Mouse (Mus musculus) megakaryocyte progenitor cell, adult 5-6 weeks (primary cell): ENCODE data around the gene Ttc39a. TPM values are rescaled to one million over a fixed set of nuclear protein-coding genes. Genes with fewer than 3 reads are reported as not detected.
"Not testable (repeated sequence)": the region's sequence is repeated elsewhere in the genome, so short reads cannot be mapped to it uniquely, and the experiment has no call there.

Experiments
- ATAC-seq: replicated peaks from 2 replicates; pipeline ENCODE4 v1.8.0; 2016; ENCODE audit warnings: mild to moderate bottlenecking, moderate TSS enrichment, inconsistent platforms; ENCODE audit not compliant: poor library complexity
- total RNA-seq, 2 experiments: library from RNA; stranded (forward) in 1 of 2; stranded (reverse) in 1 of 2; fragments of 157-497, 149-512 nt in 1 of 2; fragments of 200-1000 nt in 1 of 2; gene quantifications; 2 replicates each; pipeline versions ENCODE4 v1.2.3 to v1.2.4; 2015 to 2017

Ttc39a gene
- total RNA-seq (2015) (0.64 and 1.2 TPM in 2 replicates), total RNA-seq (2017) (0.98 and 4.0 TPM in 2 replicates)

DNA sequence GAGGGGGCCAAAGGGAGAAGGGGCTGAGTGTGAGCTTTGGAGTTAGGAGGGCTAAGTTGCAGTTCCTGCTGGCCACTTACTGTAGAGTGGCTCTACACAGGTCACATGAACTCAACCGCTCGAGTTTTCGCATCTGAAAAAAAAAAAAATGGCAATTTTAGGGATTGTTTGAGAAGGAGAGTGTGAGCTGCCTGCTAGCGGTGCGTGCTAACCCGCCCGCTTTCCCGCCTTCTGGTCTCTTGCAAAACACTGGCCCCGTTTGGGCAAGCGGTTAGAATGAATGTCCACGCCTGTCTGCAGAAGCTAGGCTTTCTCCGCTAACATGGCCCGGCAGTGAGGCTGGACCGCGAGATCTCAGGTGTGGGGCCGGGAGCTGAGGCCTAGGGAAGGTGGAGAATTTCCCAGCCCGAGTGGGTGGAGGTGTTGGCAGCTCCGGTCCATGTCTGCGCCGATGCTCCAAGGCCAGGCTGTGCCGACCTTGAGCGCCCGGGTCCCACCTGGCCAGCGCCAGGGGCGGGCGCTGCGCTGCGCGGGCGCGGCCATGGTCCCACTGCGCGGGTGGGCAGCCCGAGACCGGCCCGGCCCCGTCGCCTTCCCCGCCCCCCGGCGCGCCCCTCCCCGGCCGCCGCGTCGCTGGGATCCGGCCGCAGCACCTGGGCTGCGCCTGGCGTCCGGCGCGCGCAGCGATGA lies at the start of gene Ttc39a:
Gene Ttc39a, plus strand, starts transcription at position 138 of the 690 bp plus-strand sequence.
- peak; percentile 23 for ATAC-seq

DNA sequence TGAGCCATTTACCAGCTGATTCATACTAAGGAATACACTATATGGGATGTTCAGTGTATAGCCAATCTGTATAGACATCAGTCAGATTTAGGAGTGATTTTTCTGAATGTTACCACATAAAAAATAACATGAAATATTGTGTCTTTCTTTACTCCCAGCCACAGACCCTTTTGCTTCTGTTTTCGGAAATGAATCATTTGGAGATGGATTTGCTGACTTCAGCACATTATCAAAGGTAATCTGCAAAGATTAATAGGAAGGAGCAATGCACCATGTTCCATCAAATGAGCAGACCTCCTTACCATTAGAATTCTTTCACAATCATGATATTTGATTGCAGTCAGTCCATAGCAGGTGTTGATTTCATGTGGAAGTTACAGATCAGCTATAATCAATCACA lies 28.3 kb upstream of the Ttc39a start:
- no peak for ATAC-seq

DNA sequence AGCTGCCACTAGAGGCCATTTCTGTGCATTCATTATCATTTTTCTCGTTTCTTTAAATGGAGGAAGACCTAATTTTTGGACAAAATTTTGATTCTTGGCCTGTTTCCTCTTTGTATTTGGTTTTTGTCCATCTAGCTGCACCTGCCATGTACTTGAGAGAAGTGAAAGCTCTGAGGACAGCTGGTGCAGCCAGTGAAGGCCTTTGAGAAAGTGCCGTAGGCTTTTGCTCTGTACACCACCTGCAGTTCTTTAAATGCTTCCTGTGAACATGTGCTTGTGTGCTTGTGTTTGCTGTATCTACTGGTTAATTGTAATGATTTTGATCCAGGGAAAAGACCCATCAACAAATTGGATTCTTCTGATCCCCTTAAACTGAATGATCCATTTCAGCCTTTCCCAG lies 24.0 kb upstream of the Ttc39a start:
- no peak for ATAC-seq

DNA sequence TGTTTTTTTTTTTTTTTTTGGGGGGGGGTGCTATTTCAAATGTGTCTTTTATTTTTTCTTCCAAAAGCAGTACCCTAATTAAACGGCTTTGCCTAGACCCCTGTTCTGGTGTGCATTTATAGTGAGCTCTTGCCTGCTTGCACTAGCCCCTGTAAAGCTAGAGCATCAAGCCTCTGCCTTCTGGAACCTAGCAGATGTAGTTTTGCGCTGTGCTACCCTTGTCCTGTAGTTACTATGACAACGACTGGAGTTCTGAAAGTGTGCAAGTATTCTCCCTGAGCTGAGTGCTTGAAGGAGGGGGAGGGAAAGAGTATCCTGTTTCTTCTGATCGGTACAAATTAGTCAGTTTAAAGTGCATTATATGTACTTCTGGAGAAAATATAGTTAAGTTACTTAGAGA lies 20.8 kb upstream of the Ttc39a start:
- no peak for ATAC-seq

DNA sequence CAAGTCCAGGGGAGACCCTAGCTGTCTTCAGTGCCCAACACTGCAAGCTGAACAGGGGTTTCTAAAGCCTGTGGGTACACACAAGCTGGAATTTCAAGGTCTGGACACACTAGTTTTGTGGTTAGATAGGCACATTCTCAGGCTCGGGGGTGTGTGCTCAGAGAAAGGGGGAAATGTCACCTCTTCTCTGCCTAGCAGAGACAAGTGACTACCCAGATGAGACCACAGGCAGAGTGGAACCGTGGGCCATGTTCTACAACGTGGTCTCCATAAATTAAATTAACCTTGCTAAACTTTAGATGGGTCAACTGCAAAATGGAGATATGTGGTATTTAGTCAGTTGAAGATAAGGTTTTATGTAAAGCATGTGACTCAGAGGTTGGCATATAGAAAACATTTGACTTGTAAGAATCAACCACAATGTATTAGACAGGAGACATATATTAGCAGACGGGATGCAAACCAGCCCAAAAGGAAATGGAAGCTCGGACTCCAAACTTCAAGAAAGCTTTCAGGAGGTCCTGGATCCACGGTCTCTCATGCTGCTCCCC lies 13.1 kb upstream of the Ttc39a start:
- ATAC-seq = peak; percentile 38

DNA sequence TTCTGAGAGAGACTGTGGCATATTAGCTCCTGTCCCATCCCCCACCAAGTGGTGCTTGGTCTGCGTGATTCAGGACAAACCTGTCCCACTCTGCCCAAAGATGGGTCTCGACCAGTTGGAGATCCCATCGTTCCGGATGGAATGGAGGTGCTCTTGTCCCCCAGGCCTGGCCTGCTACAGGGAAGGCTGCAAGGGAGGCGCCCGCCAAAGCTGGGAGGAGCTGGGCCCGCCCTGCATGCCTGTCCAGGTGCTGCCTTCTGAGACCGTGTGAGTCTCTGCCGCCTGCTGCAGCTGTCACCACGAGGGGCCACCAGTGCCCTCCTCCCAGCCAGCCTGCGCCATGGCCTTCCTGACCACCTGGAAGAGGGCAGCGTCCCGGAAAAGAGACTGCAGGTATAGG lies 12.5 kb upstream of the Ttc39a start:
- ATAC-seq = peak; percentile 73

DNA sequence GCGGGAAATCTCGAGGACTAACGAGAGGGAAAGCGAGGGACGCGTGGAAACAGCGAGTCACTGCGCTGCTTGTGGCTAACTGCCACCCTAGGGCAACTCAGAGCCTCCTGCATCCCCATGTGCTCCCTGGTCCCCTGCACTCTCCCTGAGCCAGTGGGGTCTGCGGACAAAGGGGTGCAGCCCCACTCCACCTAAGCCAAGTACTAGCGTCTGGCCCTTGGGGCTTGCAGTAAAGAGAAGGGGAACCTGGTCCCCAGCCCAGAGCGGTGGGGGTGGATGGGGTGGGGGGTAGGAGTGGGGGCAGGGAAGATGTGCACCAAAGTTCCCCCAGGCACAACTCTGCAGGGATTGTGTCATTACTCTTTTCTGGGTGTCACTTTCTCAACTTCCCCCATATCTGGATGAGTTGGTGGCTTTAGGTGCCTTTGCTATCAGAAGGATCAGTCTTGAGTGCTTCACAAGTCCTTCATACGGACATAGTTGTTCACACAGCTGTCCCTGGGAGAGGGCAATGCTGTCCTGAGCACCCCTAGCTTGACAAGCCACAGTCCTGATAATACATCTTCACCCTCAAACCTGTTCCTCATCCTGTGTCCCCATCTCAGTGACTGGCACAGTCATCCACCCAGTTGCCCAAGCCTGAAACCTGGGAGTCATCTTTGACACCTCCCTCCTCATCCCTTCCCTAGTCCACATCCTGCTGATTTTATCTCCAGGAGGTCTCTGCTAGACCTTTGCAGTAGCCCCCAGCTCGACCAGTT lies 11.9 kb upstream of the Ttc39a start:
- peak; percentile 21 for ATAC-seq

DNA sequence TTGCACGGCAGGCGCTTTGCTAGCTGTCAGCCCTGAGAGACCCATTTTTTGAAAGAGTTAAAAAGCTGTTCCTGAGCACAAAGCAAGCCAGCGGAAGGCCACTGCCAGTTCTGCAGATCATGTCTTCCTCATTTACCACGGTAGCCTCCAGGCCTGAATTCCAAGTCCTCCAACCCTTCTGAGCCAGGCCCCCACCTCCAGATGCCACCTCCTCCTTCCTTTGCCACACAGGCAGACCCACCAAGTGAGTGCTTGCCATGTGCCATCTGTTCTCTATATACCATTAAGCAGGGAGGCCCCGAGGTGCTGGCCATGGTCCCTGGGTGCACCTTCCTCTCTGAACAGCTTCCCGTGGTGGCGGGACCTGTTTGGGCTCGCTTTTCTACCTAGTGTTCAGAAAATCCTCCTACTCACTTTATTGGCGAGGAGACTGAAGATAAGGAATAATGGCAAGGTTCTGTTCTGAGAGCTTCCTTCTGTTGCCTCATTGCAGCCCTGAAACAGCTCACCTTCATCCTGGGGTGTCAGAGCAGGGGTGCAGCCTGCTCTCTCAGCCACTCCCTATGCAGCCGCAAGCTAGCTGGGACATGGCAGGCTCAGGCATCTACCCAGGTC lies 6.0 kb upstream of the Ttc39a start:
- no peak for ATAC-seq

DNA sequence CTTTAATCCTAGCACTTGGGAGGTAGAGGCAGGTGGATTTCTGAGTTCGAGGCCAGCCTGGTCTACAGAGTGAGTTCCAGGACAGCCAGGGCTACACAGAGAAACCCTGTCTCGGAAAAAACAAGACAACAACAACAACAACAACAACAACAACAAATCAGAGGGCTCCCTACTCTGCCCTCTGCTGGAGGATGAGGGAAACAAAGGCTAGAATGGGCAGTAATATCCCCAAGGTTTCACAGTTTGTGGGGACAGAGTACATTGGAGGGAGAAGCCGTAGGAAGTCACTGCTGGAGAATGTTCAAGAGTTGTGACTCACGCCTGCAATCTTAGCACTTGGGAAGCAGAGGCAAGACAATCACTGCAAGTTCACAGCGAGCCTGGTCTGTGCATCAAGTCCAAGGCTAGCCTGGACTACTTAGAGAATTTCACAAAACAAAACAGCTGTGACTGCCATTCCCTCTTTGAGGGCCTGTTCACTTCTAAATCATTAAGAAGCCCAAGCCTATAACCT lies 5.2 kb upstream of the Ttc39a start:
- no peak for ATAC-seq

DNA sequence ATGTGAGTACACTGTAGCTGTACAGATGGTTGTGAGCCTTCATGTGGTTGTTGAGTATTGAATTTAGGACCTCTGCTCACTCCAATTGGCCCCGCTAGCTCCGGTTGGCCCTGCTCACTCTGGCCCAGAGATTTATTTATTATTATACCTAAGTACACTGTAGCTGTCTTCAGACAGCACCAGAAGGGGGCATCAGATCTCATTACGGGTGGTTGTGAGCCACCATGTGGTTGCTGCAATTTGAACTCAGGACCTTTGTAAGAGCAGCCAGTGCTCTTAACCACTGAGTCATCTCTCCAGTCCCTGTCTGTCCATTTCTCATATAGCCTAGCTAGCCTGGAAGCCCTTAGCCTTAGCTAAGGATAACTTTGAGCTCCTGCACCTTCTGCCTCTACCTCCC lies 1.5 kb upstream of the Ttc39a start:
- ATAC-seq = not testable (repeated sequence)

DNA sequence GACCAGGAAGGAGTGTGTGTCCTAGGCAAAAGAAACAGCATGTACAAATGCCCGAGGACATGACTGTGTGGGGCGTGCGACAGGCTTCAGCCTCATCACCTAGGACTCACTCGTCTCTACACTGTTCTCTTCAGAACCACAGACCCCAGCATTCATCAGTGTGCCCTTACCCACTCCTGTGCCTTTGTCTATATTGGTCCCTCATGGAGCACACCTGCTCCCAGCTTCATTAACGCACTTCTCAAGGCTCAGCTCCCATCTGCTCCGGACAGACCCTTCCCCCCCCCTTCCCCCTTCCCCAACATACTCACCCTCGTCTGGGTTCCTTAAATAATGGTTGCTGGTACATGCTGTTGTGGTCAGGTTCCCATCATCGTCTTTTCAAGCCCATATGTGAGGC lies 1.0 kb upstream of the Ttc39a start:
- no peak for ATAC-seq

DNA sequence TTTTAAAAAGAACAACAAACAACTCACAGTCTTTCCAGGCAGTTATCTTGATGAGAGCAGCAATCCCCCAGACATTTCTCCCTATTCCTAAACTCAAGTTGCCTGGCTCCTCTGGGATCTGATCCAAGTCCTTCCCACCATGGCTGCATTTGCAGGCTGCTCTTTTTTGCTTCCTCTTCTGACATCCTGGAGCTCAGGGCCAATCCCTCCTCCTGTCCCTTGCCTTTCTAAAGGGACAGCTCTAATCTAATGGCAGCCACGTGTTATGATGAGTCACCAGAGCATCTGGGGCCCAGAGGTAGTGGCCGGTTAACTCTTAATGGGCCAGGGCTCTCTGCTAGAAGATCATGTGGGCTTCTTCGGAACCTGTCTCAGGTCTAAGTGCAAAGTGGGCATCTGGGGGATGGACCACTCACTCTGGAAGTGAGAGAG lies 353 bp upstream of the Ttc39a start:
- ATAC-seq = peak; percentile 75

DNA sequence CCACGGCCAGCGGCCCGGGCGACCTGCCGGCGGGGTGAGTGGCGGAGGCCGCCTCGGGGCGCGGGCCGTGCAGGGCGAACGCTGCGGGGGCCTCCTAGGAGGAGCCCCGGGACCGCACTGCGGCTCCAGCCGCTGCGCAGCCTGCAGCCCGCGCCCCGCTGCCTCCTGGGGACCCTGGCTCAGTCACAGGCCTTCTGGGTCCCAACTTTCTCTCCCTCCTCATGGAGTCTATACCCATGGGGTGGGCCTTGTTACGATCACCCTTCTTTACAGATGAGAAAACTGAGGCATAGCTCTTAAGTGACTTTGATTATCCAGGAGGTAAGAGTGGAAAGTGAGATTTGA lies 725 bp downstream of the Ttc39a start:
- ATAC-seq = no peak

DNA sequence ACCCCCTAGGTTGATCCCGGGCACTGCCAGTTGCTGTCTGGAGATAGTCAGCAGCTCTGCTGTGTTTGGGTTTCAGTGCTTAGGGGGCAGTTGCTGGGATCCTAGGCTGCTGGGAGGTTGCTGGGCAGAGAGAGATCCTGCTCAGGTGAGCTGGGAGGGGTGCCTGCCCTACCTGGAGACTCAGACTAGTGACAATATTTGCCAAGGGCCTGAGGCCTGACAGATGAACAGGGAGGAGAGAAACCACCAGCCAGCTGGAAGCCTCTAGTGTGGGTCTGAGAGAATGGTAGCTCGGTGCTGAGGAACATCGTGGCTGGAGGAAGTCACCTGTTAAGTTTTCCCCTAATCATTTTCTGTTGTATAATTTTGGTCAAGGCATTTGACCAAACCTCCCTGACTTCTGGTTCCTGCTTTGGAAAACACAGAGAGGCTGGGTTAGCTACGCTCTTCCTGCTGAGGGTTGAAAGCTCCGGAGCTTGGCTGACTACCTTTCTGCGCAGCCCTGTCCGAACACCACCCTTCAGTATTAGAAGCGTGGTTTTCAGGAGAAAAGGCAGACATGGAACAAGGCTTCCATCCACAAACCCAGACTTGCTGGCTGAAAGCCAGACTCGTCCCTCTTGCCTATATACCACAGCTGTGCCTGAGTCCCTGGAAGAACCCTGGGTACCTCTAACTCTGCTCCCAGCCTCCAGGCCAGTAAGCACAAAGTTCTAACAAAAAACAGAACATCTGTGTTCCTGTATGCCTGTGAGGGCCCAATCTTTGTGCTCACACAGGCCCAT lies 1.5 kb downstream of the Ttc39a start:
- ATAC-seq = no peak

DNA sequence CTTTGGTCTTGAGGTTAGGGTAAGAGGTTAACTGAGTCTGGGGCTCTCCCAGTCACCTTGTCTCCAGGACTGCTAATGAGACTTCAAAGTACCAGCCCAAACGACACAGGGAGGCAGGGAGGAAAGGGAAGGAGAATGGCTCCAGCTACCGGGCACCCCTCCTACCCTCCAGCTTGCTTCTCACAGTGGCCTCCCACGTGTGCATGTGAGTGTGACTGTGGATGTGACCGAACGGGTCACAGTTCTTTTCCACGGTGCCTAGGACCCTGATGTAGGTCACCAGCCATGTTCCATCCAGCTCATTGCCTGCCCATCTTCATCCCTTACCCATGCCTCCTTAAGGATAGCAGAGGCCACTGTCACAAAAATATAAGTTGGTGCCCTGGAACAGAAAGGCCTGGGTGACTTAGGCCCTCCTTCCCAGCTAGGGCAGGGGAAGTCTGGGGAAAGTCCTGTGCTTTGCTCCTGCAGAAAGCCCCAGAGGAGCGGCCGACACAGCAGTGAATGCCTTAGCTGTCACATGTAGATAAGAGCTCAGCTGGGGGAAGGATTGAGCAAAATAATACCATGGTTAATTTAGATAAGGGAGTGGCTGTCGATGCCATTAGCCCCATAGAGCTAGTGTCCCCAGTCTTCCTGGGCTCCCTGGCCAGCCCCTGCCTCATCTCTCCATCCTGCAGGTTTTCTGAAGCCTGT lies 4.4 kb downstream of the Ttc39a start:
- ATAC-seq = peak; percentile 76

DNA sequence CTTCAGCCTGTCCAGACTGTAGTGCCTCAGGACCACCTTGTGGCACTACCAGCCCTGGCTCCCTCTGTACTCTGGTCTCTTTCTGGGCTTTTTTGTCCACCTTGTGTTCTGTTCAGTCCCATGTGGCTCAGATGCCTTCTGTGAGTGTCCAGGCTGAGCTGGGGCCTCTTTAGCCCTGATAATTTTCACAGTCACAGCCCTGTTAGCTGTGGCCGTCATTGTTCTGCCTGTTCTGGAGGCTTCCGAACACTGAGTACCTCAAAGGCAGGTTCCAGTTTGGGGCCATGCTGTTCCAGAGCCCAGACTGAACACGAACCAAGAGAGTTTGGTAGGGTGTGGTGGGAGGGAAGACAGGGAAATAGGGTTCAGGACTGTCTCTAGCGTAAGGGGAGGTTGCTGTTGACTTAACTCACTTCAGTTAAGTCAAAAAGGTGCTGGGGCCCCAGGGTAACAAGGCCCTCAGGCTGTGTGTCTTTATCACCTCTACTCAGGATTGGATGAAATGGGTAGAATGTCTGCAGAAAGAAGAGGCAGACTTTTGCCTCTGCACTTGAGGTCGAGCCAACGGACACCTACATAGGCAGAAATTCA lies 5.0 kb downstream of the Ttc39a start:
- ATAC-seq = peak; percentile 12

DNA sequence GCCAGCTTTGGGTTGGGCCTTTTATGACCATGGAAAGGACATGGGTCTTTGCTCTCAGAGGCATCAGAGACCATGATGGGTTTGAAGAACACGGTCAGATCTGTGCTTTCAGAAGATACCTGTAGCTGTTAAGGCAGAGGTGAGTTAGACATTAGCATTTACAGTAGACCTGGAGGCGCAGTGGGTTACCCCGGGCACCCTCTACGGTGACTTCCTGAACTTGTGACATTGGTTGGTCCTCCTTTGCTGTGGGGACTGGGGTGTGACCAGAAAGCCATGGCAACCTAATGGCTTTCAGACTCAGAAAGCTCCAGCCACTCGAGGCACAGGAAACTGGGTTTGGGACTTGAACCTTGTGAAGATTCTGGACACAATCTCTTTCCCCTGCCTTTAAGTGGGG lies 5.8 kb downstream of the Ttc39a start:
- no peak for ATAC-seq

DNA sequence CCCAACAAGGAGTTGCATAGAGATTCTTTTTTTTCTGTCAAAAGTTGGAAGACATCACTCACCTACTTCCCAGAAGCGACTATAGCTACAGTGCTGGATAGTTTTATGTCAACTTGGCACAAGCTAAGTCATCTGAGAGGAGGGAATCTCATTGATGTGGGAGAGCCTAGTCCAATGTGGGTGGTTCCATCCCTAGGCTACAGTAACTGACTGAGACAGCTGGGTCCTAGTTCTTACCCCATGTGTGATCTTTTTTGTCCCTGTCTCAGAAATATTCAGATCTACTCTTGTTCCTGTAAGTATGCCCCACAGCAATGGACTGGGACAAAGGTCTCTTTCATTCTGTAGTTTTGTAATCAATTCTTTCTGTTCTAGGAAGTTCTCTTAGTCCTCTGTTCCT lies 11.6 kb downstream of the Ttc39a start:
- no peak for ATAC-seq

DNA sequence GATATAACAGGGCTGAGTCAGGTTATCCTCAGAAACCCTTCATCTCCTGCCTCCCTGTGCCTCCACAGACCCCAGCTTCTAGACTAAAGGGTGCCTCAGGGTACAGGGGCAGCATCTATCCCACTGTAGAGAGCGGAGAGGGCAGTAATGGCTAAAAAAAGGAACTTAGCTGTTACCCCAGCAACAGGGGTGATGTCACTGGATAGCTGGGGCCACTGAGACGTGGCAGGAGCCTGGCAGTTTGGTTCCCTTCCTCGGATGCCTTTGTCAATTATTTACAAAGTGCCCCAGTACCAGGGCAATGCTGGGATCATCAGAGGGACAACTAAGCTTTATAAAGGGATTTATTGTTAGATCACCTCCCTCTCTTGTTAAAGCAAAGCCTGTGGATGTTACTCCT lies 12.6 kb downstream of the Ttc39a start:
- ATAC-seq = peak; percentile 89

DNA sequence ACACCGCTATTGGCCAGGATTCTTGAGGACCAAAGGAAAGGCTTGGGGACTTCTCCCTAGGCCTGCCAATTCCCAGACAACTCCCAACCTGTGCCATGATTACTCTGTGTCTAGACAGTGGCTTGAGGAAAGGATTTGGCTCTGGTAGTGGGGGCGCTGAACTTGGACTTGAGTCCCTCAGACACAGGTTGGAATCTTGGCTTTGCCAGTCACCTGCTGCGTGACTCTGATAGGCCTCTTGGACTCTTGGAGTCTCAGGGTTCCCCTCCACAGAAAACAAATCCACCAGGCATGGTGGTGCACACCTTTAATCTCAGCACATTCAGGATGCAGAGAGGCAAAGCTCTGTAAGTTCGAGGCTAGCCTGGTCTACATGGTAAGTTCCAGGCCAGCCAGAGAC lies 13.1 kb downstream of the Ttc39a start:
- ATAC-seq = no peak
